Mouse (Mus musculus): Measurements from ENCODE around the gene Aknad1.

The Aknad1 gene

GRCm38 (mm10) chr3:108787754-108788454 lies 48.4 kb downstream of the Aknad1 start:
- DNase-seq (ENCODE audit: low spot score in 2 of 2), result no peak

GRCm38 (mm10) chr3:108788455-108788794 lies 49.0 kb downstream of the Aknad1 start:
- DNase-seq (ENCODE audit: low spot score in 2 of 2), result no peak

GRCm38 (mm10) chr3:108789299-108789698 lies 49.8 kb downstream of the Aknad1 start:
- DNase-seq (ENCODE audit: low spot score in 2 of 2), result no peak

- DNase-seq (ENCODE audit: low spot score in 2 of 2), result no peak
Measured at GRCm38 (mm10) chr3:108790499-108790898, 51.0 kb downstream of the Aknad1 start.

- no peak for DNase-seq (ENCODE audit: low spot score in 2 of 2)
Measured at GRCm38 (mm10) chr3:108791054-108791706, 51.7 kb downstream of the Aknad1 start.

GRCm38 (mm10) chr3:108792420-108792819 lies 53.0 kb downstream of the Aknad1 start:
- DNase-seq (ENCODE audit: low spot score in 2 of 2), result no peak

- no peak for DNase-seq (ENCODE audit: low spot score in 2 of 2)
Measured at GRCm38 (mm10) chr3:108794780-108795179, 55.3 kb downstream of the Aknad1 start.

- no peak for DNase-seq (ENCODE audit: low spot score in 2 of 2)
Measured at GRCm38 (mm10) chr3:108795554-108796299, 56.3 kb downstream of the Aknad1 start.

- no peak for DNase-seq (ENCODE audit: low spot score in 2 of 2)
Measured at GRCm38 (mm10) chr3:108796386-108796785, 56.9 kb downstream of the Aknad1 start.

GRCm38 (mm10) chr3:108797723-108798122 lies 58.3 kb downstream of the Aknad1 start:
- DNase-seq (ENCODE audit: low spot score in 2 of 2), result no peak

- no peak for DNase-seq (ENCODE audit: low spot score in 2 of 2)
Measured at GRCm38 (mm10) chr3:108798375-108798774, 58.9 kb downstream of the Aknad1 start.

GRCm38 (mm10) chr3:108805622-108806021 lies 66.2 kb downstream of the Aknad1 start:
- DNase-seq (ENCODE audit: low spot score in 2 of 2), result no peak

- DNase-seq (ENCODE audit: low spot score in 2 of 2), result no peak
Measured at GRCm38 (mm10) chr3:108810747-108811263, 71.3 kb downstream of the Aknad1 start.

GRCm38 (mm10) chr3:108815631-108816030 lies 76.2 kb downstream of the Aknad1 start:
- no peak for DNase-seq (ENCODE audit: low spot score in 2 of 2)

GRCm38 (mm10) chr3:108830493-108830892 lies 91.0 kb downstream of the Aknad1 start:
- DNase-seq (ENCODE audit: low spot score in 2 of 2), result no peak

GRCm38 (mm10) chr3:108831750-108832149 lies 92.3 kb downstream of the Aknad1 start:
- DNase-seq (ENCODE audit: low spot score in 2 of 2), result no peak
